Mouse (Mus musculus) cerebellum, postnatal 10 days (tissue): ENCODE data around the gene Alpk3.

Experiments
- DNase-seq, 2 experiments: peaks; one replicate each; pipeline ENCODE4 v3.0.0; 2021; ENCODE audit warnings: mixed read lengths in 2 of 2

Gene Alpk3

GRCm38 (mm10) chr7:81057471-81057870 lies at the start of gene Alpk3:
Gene Alpk3 (plus strand): TSS chr7:81057600.
- DNase-seq, result no peak

- DNase-seq, result no peak
These were observed 49.1 kb upstream of the Alpk3 start for GRCm38 (mm10) chr7:81008285-81008684.

- peak; percentile 19 to 41 for DNase-seq
These were observed 45.8 kb upstream of the Alpk3 start for GRCm38 (mm10) chr7:81011576-81011975.

DNA sequence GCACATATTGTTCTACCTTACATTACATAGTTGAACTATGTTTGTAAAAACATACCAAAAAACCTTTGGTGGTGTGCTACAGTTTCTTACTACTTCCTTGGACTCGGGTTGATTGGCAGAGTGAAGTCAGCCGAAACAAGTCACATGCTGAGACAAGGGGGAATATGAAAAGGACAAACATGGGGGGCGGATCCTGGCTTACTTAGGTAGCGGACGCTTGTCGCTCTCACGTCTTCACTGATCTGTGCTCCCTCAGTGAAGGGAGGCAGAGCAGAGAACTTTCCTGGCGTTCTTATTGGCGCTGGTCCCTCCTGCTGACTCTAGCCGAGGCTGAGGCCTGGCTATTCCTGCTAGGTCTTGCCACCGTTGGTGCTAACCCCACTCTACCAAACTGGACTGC lies 37.1 kb upstream of the Alpk3 start:
- no peak for DNase-seq

DNA sequence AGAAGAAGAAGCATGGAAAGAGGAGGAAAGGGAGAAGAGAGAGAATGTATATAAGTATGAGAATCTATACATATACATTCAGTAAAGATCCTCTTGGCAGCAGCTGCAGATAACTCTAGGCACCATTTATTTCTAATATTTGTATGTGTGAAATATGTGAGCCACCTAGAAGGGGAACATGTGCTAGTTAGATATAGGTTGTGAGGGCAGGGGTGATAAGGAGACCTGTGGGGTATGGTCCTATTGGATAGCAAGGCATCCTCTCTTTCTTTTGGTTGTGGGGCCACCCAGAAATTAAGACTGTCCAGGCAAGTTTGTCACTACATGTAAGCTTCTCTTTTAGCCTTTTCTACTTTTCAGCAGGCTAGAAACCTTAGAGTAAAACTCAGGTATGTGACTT lies 34.7 kb upstream of the Alpk3 start:
- no peak for DNase-seq

GRCm38 (mm10) chr7:81024118-81024517 lies 33.3 kb upstream of the Alpk3 start:
- DNase-seq, result peak; percentile 52 to 62

DNA sequence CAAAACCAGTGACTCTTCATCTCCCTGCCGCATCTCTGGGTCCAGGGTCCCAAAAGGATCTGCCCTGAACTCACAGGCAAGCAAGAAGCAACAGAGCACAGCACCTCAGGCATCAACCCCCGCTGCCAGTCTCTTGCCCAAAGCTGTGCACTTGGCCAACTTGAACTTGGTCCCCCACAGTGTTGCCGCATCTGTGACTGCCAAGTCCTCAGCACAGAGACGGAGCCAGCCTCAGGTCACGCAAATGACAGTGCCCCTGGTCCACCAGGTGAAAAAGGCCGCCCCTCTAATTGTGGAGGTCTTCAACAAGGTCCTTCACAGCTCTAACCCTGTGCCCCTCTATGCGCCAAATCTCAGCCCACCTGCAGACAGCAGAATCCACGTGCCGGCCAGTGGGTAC lies 32.7 kb upstream of the Alpk3 start:
- peak; percentile 49 to 68 for DNase-seq

- peak in 1 of 2 experiments; percentile 15 for DNase-seq
These were observed 31.6 kb upstream of the Alpk3 start for GRCm38 (mm10) chr7:81025751-81026150.

- peak; percentile 28 to 32 for DNase-seq
These were observed 17.7 kb upstream of the Alpk3 start for GRCm38 (mm10) chr7:81039711-81040110.

- DNase-seq, result peak in 1 of 2 experiments; percentile 45
These were observed 14.3 kb upstream of the Alpk3 start for GRCm38 (mm10) chr7:81043023-81043620.

DNA sequence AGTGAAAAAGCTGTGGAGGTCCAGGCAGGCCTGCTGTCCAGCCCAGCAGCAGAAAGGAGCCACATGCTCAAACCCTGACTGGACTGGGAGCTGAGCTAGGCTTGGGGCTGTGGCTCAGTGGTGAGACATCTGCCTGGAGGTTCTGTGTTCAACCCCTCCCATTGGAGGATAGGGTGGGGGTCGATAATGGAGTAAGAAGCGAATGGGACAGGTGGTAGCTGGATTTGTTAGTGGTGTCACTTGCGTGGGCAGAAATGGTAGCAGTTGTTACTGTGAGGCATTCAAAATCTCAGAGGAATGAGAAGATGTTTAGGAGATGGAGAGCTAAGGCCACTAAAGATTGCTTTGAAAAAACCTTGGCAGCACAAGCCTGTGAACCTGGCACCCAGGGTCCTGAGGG lies 9.6 kb upstream of the Alpk3 start:
- DNase-seq, result no peak

DNA sequence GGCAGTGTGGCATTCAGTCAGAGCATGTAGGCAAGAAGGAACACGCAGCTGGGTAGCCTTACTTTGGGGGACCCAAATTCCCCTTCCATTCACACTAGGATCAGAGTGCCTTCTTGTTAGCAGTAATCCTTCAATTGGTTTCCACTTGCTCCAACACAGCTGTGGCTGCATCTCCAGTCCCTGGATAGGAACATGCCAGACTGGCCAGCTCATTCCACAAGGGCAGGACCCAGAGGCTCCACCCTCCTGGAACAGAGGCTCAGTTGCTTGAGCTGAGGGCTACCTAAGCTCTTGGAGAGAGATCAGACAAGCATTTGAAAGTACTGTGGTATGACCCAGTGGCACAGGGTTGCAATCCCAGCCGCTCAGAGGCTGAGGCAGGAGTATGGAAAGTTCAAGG lies 8.9 kb upstream of the Alpk3 start:
- no peak for DNase-seq

GRCm38 (mm10) chr7:81049966-81050365 lies 7.4 kb upstream of the Alpk3 start:
- peak in 1 of 2 experiments; percentile 34 for DNase-seq

- no peak for DNase-seq
These were observed 1.6 kb upstream of the Alpk3 start for GRCm38 (mm10) chr7:81055709-81056370.

GRCm38 (mm10) chr7:81057901-81058711 lies 706 bp downstream of the Alpk3 start:
- DNase-seq, result no peak

- DNase-seq, result no peak
These were observed 1.3 kb downstream of the Alpk3 start for GRCm38 (mm10) chr7:81058712-81059154.

GRCm38 (mm10) chr7:81059388-81059787 lies 2.0 kb downstream of the Alpk3 start:
- peak; percentile 52 to 65 for DNase-seq

DNA sequence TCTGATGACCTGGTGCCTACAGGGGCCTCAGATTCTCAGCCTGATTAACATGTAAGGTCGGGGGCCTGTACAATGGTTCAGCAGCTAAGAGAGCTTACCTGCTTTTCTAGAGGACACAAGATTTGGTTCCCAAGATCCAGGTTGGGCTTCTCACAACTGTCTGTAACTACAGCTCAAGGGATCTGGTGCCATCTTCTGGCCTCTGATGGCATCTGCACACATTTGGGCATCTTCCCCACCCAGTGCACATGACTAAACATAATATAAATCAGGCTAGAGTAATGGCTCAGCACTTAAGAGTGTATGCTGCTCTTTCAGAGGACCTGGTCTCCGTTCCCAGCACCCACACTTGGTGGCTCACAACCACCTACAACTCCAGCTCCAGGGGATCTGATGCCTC lies 3.5 kb downstream of the Alpk3 start:
- DNase-seq, result peak; percentile 26 to 37

DNA sequence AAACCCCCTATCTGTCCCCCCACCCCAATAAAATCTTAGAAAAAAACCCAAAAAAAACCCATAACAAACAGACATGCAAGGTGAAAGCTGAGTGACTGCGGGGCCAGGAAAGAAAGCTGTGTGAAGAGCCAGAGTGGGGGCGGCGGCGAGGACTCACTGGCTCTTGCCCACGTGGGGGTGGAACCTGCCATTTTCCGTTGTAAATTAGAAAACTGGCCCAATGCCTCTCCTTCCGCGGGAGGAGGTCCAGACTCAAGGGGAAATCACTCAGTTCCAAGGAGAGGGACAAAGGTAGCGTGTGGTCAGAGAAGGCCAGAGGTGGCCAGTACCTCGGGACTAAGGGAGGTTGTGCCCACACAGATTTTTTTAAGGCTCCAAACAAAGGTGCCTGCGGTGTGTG lies 4.5 kb downstream of the Alpk3 start:
- peak; percentile 30 to 44 for DNase-seq

GRCm38 (mm10) chr7:81063332-81063731 lies 5.9 kb downstream of the Alpk3 start:
- DNase-seq, result no peak

GRCm38 (mm10) chr7:81066714-81067113 lies 9.3 kb downstream of the Alpk3 start:
- DNase-seq, result no peak

- DNase-seq, result peak in 1 of 2 experiments; percentile 16
These were observed 15.1 kb downstream of the Alpk3 start for GRCm38 (mm10) chr7:81072463-81072862.

DNA sequence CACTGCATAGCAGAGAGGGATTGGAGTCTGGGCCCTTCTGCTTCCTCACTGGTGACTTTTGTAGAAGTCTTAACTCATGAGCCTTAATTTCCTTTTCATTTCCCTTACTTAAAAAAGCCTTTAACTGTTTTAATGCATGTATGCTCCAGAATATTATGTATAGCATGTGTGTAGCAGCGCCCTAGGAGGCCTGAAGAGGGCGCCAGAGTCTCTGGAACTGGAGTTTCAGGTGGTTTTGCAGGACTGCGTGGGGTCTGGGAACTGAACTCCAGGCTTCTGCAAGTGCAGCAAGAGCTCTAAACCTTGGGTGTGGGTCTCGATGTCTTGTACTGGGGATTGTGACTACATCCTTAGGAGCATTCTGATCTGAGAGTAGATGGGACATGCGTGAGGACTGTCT lies 15.9 kb downstream of the Alpk3 start:
- DNase-seq, result no peak

DNA sequence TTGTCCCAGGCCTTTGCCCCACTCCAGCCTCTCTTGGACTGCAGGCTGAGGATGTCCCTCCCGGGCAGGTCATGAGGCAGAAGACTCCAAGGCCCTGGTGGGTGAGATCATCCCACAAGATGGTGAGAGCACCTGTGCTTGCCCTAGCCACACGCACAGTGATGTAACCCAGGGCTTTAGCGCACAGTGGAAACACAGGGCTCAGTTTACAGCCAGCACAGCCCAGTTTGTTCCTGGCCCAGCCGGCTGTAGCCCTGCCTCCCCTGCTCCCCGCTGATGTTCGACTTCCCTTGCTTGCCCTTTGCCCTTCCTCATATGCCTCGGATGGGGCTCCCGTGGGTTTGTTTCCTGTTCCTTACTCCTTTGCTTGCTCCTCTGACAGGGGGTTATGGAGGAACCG lies 17.1 kb downstream of the Alpk3 start:
- no peak for DNase-seq
